Mouse (Mus musculus): ENCODE measurements around the gene St14.

DNA sequence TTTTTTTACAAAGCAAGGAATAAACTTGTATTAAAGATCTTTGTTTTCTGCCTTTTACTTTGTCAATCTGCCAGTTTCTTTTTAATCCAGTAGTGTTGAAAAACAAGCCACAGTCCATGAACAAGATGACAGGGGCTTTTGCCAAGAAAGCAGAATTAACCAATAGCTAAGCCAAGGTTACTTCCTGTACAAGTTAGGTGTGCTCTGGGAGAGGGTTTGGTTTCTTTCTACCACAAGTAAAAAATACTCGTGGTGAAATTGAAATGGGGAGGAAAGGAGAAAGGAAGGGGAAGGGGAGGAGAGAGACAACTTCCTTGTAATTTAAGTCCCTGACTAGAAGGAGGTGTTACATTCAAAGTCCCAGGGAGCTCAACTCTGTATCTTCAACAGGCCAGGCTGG, 31.3 kb upstream of the St14 start:
- TF ChIP-seq MYOG (IDR thresholded peaks at IDR 0.05; ENCODE audit: control insufficient read depth in 1 of 3, insufficient read depth in 1 of 3, insufficient read length in 2 of 3, low read depth in 2 of 3) (no peak), CEBPB (IDR thresholded peaks at IDR 0.05; ENCODE audit: insufficient read depth, poor library complexity, severe bottlenecking) (no peak), USF1 (IDR thresholded peaks at IDR 0.05; ENCODE audit: low read depth) (no peak), E2F4 (IDR thresholded peaks at IDR 0.05; ENCODE audit: insufficient read depth) (no peak), POLR2A (IDR thresholded peaks at IDR 0.05; ENCODE audit: insufficient read length, low read depth) (no peak), TCF12 (IDR thresholded peaks at IDR 0.05; ENCODE audit: insufficient read depth, poor library complexity, severe bottlenecking) (no peak), REST (IDR thresholded peaks at IDR 0.05; ENCODE audit: insufficient read depth, insufficient read length) (no peak)
